Mouse (Mus musculus) lung, postnatal 4 days (tissue): ENCODE measurements around the gene Fbxw4.
A peak's percentile ranks its signal among the peaks of the same experiment; 100 is the strongest.
"Not testable (repeated sequence)": the region's sequence is repeated elsewhere in the genome, so short reads cannot be mapped to it uniquely, and the experiment has no call there.

Source experiments
- DNase-seq, 2 experiments: peaks; one replicate each; pipeline ENCODE4 v3.0.0; 2021

Gene Fbxw4

DNA sequence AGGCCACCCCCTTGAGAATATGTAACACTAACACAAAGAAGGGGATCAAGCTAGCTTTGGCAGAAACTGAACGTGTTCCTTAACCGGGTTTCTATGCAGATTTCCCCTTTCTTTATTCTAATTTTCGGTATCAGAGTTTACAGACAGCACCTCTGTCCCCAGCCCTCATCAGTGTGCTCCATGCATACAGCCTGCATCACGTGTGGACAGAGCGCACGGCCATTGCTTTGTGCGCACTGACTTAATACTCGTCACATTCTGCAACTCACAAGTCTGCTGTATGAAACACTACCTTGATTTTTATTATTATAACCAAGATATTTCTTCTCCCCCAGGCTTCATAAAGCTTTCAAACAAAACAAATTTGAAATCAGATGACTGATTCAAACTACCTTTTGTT lies 4.2 kb downstream of the Fbxw4 start:
- DNase-seq = no peak

- DNase-seq = no peak
Measured at GRCm38 (mm10) chr19:45653986-45654385, 6.1 kb downstream of the Fbxw4 start.

GRCm38 (mm10) chr19:45652286-45652988 lies 7.7 kb downstream of the Fbxw4 start:
- peak in 1 of 2 experiments; percentile 15 for DNase-seq

DNA sequence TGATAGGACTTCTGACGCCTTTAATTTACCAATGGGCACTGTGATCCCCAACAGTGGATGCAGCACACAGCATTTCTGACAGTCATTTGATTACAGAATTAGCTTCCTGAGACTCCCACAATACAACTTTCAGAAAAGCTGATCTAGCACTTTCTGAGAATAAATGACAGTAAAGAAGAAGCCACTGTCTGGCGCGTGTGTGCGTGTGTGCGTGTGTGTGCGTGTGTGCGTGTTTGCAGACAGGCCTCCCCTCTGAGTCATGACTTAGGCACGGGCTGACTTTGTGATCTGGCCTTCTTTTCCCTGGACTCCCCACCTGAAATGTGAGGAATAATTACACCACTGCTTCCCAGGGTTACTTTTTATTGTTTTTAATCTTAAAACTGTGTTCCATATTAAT lies 8.6 kb downstream of the Fbxw4 start:
- DNase-seq = no peak

GRCm38 (mm10) chr19:45649776-45650175 lies 10.3 kb downstream of the Fbxw4 start:
- DNase-seq = no peak

GRCm38 (mm10) chr19:45648469-45648868 lies 11.6 kb downstream of the Fbxw4 start:
- DNase-seq = not testable (repeated sequence)

DNA sequence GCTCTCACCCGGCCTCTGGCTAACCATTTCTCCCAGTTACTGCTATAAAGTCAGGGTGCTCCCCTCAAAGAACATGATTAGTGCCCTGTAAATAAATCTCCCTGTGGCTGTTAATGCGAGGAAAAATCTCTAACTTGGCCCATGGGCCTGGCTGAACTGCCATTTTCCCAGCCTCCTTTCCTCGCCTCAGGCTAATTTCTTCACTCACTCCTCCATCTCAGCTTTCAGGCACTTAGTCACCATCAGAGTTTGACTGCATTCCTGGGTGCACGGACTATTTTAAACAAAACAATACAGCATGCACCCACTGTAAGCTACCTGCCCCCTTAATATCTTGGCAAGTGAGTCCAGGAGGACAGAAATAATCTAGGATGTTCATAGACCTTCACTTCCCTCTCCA lies 13.2 kb downstream of the Fbxw4 start:
- DNase-seq = no peak

- no peak for DNase-seq
Measured at GRCm38 (mm10) chr19:45640691-45641090, 19.4 kb downstream of the Fbxw4 start.

DNA sequence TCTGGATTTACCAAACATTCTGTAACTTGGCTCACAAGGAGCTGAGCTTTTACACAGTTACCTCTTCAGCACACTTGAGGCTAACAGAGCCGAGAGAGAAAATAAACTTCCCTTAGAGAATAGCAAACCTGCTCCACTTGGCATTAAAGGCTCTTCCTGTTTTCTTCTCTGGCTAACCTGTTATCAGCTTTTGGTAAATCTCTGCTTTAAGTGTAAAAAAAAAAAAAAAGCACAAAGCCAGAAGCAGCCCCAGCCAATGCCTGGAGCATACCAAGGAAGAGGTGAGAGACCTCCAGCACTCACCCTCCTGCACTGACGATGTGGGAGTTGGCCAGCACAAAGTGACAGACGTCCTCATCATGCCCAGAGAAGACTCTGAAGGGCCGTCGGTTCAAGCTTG lies 24.2 kb downstream of the Fbxw4 start:
- no peak for DNase-seq

- no peak for DNase-seq
Measured at GRCm38 (mm10) chr19:45631584-45631983, 28.5 kb downstream of the Fbxw4 start.

- no peak for DNase-seq
Measured at GRCm38 (mm10) chr19:45630953-45631352, 29.2 kb downstream of the Fbxw4 start.

DNA sequence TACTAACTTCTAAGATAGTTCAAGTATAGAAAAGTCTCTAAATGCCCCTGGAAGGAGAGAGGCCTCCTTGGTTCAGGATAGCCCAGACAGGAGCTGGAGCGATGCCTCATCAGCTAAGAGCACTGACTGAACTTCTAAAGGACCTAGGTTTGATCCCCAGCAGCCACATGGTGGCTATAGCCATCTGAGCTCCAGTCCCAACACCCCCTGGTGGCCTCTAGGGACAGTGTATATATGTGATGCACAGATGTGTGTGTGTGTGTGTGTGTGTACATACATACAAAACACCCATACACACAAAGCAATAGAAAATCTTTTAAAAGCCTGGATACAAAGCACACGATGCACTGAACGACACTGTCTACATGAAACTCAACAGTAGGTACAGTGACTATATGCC lies 30.9 kb downstream of the Fbxw4 start:
- DNase-seq = no peak

- DNase-seq = no peak
Measured at GRCm38 (mm10) chr19:45628649-45629048, 31.5 kb downstream of the Fbxw4 start.

- DNase-seq = no peak
Measured at GRCm38 (mm10) chr19:45627036-45627435, 33.1 kb downstream of the Fbxw4 start.

DNA sequence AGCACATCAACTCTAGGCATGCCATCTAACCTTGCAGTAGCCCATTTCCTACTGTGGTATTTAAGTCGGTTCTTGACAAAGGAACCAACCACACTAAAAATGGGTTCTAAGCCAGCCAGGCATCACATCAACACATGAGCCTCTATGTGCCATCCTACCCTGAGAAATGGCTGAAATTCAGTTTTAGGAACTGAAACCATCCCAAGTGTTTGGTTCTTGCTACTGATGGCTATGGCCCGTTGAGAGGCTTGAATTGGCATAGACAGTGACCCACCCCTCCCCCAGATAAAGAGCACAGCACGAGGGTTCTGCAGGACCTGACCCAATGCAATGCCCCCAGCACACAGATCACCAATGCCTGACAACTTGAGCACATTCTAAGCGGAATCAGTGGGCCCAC lies 36.4 kb downstream of the Fbxw4 start:
- no peak for DNase-seq

- DNase-seq = no peak
Measured at GRCm38 (mm10) chr19:45622144-45622543, 38.0 kb downstream of the Fbxw4 start.

- DNase-seq = no peak
Measured at GRCm38 (mm10) chr19:45621061-45621460, 39.1 kb downstream of the Fbxw4 start.

- no peak for DNase-seq
Measured at GRCm38 (mm10) chr19:45619744-45620501, 40.2 kb downstream of the Fbxw4 start.

- DNase-seq = peak in 1 of 2 experiments; percentile 45
Measured at GRCm38 (mm10) chr19:45618184-45618583, 41.9 kb downstream of the Fbxw4 start.

DNA sequence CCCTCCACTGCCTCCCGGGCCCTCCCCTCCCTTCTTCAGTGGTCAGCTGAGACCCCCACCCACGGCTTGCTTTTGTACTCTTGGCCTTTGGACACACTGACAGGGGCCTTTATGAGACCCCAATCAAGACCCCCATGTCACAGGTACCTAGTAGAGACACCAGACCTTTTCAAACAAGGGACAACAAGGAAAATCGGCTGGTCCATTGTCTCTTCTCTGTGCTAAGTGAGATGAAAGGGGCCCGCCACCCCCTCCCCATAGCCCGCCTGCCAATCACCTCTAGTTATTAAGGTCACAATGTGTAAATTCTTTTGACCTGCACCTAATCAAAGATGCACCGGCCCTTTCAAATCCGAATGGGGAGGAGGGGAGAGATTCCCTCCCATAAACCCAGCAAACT lies 43.4 kb downstream of the Fbxw4 start:
- DNase-seq = no peak

DNA sequence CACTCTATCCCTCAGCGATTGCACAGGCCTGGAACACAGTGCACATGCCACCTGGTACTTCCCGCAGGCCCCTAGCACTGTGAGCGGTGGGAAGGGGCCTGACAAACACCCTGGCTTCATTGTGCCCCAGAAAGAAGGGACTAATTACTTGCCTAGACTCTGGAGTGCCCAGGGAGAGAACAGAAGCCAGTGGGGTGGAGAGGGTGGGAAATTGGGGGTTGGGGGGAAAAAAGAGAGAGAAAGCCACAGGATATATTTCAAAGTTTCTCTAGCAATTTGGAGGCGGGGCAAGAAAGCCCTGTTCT lies 43.9 kb downstream of the Fbxw4 start:
- DNase-seq = no peak

DNA sequence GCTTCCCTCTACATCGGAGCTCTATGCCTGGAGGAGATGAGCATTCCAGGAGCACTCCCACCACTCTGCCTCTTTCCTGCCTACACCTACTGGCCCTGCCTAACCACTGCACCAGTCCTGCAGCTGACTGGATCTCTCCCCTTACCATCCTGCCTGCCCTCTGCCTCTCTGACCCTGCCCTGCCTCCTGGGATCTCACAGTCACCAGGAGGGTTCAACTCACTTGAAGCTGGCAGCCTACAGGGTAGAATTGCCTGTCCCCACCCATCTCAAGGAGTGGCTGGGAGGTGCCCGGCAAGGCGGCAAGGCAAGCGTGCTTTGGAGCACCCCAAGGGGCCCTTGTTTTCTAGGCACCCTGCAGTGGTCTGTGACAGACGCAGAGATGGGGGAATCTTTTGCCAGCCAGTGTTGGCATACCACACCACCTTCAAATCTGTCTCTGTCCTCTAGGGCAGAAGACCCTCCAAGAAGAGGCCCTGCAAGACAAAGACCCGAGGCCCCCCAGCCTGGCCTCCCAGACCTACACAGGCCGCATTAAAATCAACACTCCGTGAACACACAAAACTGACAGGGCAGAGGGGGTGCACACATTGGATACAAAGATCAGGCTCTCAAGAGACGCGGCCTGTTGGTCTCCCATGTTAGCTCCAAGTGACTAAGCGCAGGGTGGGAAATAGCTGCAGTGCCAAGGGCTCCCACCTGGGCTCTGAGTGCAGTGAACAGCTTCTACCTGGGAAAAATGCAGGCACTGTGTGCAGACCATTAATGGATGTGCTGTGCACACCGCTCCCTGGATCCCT lies 44.5 kb downstream of the Fbxw4 start:
- DNase-seq = no peak

- no peak for DNase-seq
Measured at GRCm38 (mm10) chr19:45614928-45615327, 45.2 kb downstream of the Fbxw4 start.

- DNase-seq = peak in 1 of 2 experiments; percentile 58
Measured at GRCm38 (mm10) chr19:45614375-45614774, 45.7 kb downstream of the Fbxw4 start.
